Mouse (Mus musculus) MEL (cell line): Measurements from ENCODE around the gene Snd1.

Experiments
- ELF1 ChIP-seq: IDR thresholded peaks from 2 replicates; pipeline ENCODE4 v1.6.1; 2014; ENCODE audit warnings: low read depth, mild to moderate bottlenecking, inconsistent platforms, low read length, improper control_type of control experiment, moderate library complexity
- GABPA ChIP-seq: IDR thresholded peaks from 2 replicates; pipeline ENCODE4 v1.6.1; 2012; ENCODE audit warnings: low read depth, mild to moderate bottlenecking, inconsistent platforms, low read length, improper control_type of control experiment, moderate library complexity
- KAT2A ChIP-seq: conservative IDR thresholded peaks from 2 replicates; pipeline ENCODE4 v1.6.1; 2012; ENCODE audit warnings: low read depth, low read length, improper control_type of control experiment, inconsistent platforms
- MAX ChIP-seq: IDR thresholded peaks from 2 replicates; pipeline ENCODE4 v1.6.1; 2011; ENCODE audit warnings: low read length, improper control_type of control experiment
- MYB ChIP-seq: IDR thresholded peaks from 2 replicates; pipeline ENCODE4 v1.6.1; 2011; ENCODE audit warnings: mild to moderate bottlenecking, low read depth, low read length, improper control_type of control experiment
- POLR2A ChIP-seq, 2 experiments: IDR thresholded peaks; 2 replicates each; pipeline ENCODE4 v1.6.1; 2011 to 2012; ENCODE audit warnings: low read length in 2 of 2, mild to moderate bottlenecking in 2 of 2, control low read depth in 1 of 2, improper control_type of control experiment in 1 of 2, low read depth in 1 of 2, moderate library complexity in 1 of 2; ENCODE audit not compliant: control insufficient read depth in 1 of 2, insufficient read depth in 1 of 2, poor library complexity in 1 of 2
- TAL1 ChIP-seq: IDR thresholded peaks from 2 replicates; pipeline ENCODE4 v1.6.1; 2012; ENCODE audit warnings: mild to moderate bottlenecking, inconsistent platforms, low read length, moderate library complexity, mixed read lengths
- TCF12 ChIP-seq: IDR thresholded peaks from 2 replicates; pipeline ENCODE4 v1.6.1; 2014; ENCODE audit warnings: low read depth, mild to moderate bottlenecking, inconsistent platforms, low read length, improper control_type of control experiment, moderate library complexity
- UBTF ChIP-seq: IDR thresholded peaks from 2 replicates; pipeline ENCODE4 v1.6.1; 2012; ENCODE audit warnings: low read depth, mild to moderate bottlenecking, inconsistent platforms, low read length, improper control_type of control experiment, moderate library complexity, borderline replicate concordance; ENCODE audit not compliant: insufficient read depth
- ZNF384 ChIP-seq: IDR thresholded peaks from 2 replicates; pipeline ENCODE4 v1.6.1; 2012; ENCODE audit warnings: low read depth, mild to moderate bottlenecking, inconsistent platforms, low read length, improper control_type of control experiment

GRCm38 (mm10) chr6:28474839-28475238, at the start of gene Snd1:
- no peak for TF ChIP-seq KAT2A
- TF ChIP-seq POLR2A (IDR thresholded peaks at IDR 0.05; ENCODE audit: control insufficient read depth in 1 of 2, insufficient read depth in 1 of 2, low read depth in 1 of 2, low read length in 2 of 2, poor library complexity in 1 of 2): no peak
- TF ChIP-seq MYB: no peak
- TF ChIP-seq GABPA: no peak
- no peak for TF ChIP-seq ELF1
- TF ChIP-seq UBTF: no peak
- no peak for TF ChIP-seq TCF12
- no peak for TF ChIP-seq TAL1
- TF ChIP-seq MAX: no peak
- TF ChIP-seq ZNF384: no peak
